In genomic region chr2:118199867-118200266, GRCm38 (mm10) we compare ENCODE assay signal across 9 mouse cellular contexts. TPM values are rescaled to one million over a fixed set of nuclear protein-coding genes. Genes with fewer than 3 reads are reported as not detected.
A peak's percentile ranks its signal among the peaks of the same experiment; 100 is the strongest.
DNase-seq lines count a peak whose midpoint lies in the region; ATAC-seq and TF ChIP-seq lines count a peak whose summit lies in the region.
"Had no signal": no experiment of that assay in that cellular context is flagged by ENCODE, and none has a peak within 500 bp of the region (broad histone marks: within the 10 kb centered on the region; RNA-seq: fewer than 3 reads in every experiment).

No protein-coding gene starts in this region.

- H3K27ac ChIP-seq in embryonic facial prominence, embryonic 11.5 days (replicated peaks; ENCODE audit: low read depth, low read length) = no peak overlapping the region
- no peak overlapping the region for H3K27ac ChIP-seq in liver, postnatal 0 days (ENCODE audit: low read depth)
- H3K27ac ChIP-seq: limb, embryonic 12.5 days had no signal

- no peak overlapping the region for H3K4me2 ChIP-seq in embryonic facial prominence, embryonic 11.5 days (ENCODE audit: low read depth, low read length)
- no peak overlapping the region for H3K4me2 ChIP-seq in liver, postnatal 0 days (ENCODE audit: low read depth, low read length)
- H3K4me2 ChIP-seq: limb, embryonic 12.5 days had no signal

- peak; percentile 73 for DNase-seq in adrenal gland, postnatal 25 days
- DNase-seq in embryonic facial prominence, embryonic 11.5 days (ENCODE audit: low spot score) = peak; percentile 88
- peak; percentile 63 for DNase-seq in heart, adult 8-10 months (ENCODE audit: low spot score)
- DNase-seq in kidney, postnatal 14 days = peak; percentile 86
- DNase-seq in liver, postnatal 0 days = peak; percentile 78
- DNase-seq in ovary, postnatal 36 days (ENCODE audit: low spot score) = peak; percentile 75
- peak; percentile 64 for DNase-seq in thymus, postnatal 25 days

- peak; percentile 90 for TF ChIP-seq CTCF in liver, postnatal 0 days (IDR thresholded peaks at IDR 0.05; ENCODE audit: low read depth)

- no peaks in the 10 kb centered on the region for H3K27me3 ChIP-seq in embryonic facial prominence, embryonic 11.5 days (ENCODE audit: control insufficient read depth, insufficient read depth, low read length)
- no peaks in the 10 kb centered on the region for H3K27me3 ChIP-seq in liver, postnatal 0 days (ENCODE audit: insufficient read depth, low read length)
- H3K27me3 ChIP-seq: limb, embryonic 12.5 days had no signal

- no peaks in the 10 kb centered on the region for H3K9me3 ChIP-seq in embryonic facial prominence, embryonic 11.5 days (replicated peaks; ENCODE audit: control insufficient read depth, low read length)
- H3K9me3 ChIP-seq in liver, postnatal 0 days (ENCODE audit: low read length) = no peaks in the 10 kb centered on the region
- H3K9me3 ChIP-seq: limb, embryonic 12.5 days had no signal

- TF ChIP-seq EP300 in liver, postnatal 0 days (IDR thresholded peaks at IDR 0.05; ENCODE audit: low read depth) = no peak

- no peaks in the 10 kb centered on the region for H3K36me3 ChIP-seq in embryonic facial prominence, embryonic 11.5 days (replicated peaks; ENCODE audit: control insufficient read depth, insufficient read depth, low read depth, low read length)
- no peaks in the 10 kb centered on the region for H3K36me3 ChIP-seq in liver, postnatal 0 days (replicated peaks; ENCODE audit: insufficient read depth, low read length)
- H3K36me3 ChIP-seq: limb, embryonic 12.5 days had no signal

- no peak overlapping the region for H3K9ac ChIP-seq in embryonic facial prominence, embryonic 11.5 days (replicated peaks; ENCODE audit: low read length)
- H3K9ac ChIP-seq in liver, postnatal 0 days (replicated peaks) = no peak overlapping the region
- H3K9ac ChIP-seq: limb, embryonic 12.5 days had no signal

- peak; percentile 41 for ATAC-seq in CD4-positive, CD25-positive, alpha-beta regulatory T cell, adult 4 months
- 0 out of 2 replicates have a peak, but pooled peaks have one; percentile 57 for ATAC-seq in embryonic facial prominence, embryonic 11.5 days (replicated peaks; ENCODE audit: insufficient number of reproducible peaks, low FRiP score, low TSS enrichment, low read depth)
- ATAC-seq in liver, postnatal 0 days = no peak

- H3K4me3 ChIP-seq in embryonic facial prominence, embryonic 11.5 days (ENCODE audit: low read depth, low read length) = no peak overlapping the region
- no peak overlapping the region for H3K4me3 ChIP-seq in liver, postnatal 0 days (ENCODE audit: low read depth, low read length)
- H3K4me3 ChIP-seq: limb, embryonic 12.5 days had no signal

- whole genome bisulfite sequencing in embryonic facial prominence, embryonic 11.5 days = 12% methylated on average over 5 of the region's 5 CpGs
- 7% methylated on average over 5 of the region's 5 CpGs for WGBS in liver, postnatal 0 days (ENCODE audit: insufficient replicate concordance)

- H3K4me1 ChIP-seq in embryonic facial prominence, embryonic 11.5 days (ENCODE audit: control insufficient read depth, insufficient read depth, low read length) = no peaks in the 10 kb centered on the region; the same call in 1 of the 2 replicates
- H3K4me1 ChIP-seq in liver, postnatal 0 days (ENCODE audit: insufficient read depth) = no peaks in the 10 kb centered on the region

RNA-seq across cellular contexts. Expression of gene Fsip1, which starts 56.9 kb away (rescaled TPM):
- polyA plus RNA-seq in CD4-positive, CD25-positive, alpha-beta regulatory T cell, adult 4 months (2017; shearing (Covaris generic)) = not detected
- total RNA-seq in adrenal gland, postnatal 25 days (2021) = 0.94 and 1.4 TPM in 2 replicates
- 2.3 and 2.6 TPM in 2 replicates for polyA plus RNA-seq in embryonic facial prominence, embryonic 11.5 days (2014; fragmentation: Nextera tagmentation; extraction: Ambion mirVana)
- not detected for total RNA-seq in heart, adult 8-10 months (2022)
- 0.11 and 0.21 TPM in 2 replicates for polyA plus RNA-seq in liver, postnatal 0 days (2015; fragmentation: Nextera tagmentation; extraction: Ambion mirVana)
